8 mouse cellular contexts compared by ENCODE assay signal in genomic region chr7:45079856-45080255, GRCm38 (mm10). TPM values are rescaled to one million over a fixed set of nuclear protein-coding genes. Genes with fewer than 3 reads are reported as not detected.
DNase-seq lines count a peak whose midpoint lies in the region; ATAC-seq and TF ChIP-seq lines count a peak whose summit lies in the region.

No protein-coding gene starts in this region.

- H3K27me3 ChIP-seq in midbrain, embryonic 12.5 days = no peaks in the 10 kb centered on the region

- H3K4me1 ChIP-seq in midbrain, embryonic 12.5 days = no peaks in the 10 kb centered on the region

- under 1% methylated on average over 10 of the region's 10 CpGs for WGBS in midbrain, embryonic 12.5 days

- peak; percentile 78 for DNase-seq in adipocyte (ENCODE audit: low spot score)
- DNase-seq in cerebellum, postnatal 36 days = peak; percentile 88 to 93
- DNase-seq in gastrocnemius, adult 2 months = peak; percentile 93
- peak; percentile 92 to 95 for DNase-seq in left cerebral cortex, postnatal 14 days (ENCODE audit: low spot score in 2 of 2)
- DNase-seq in right cerebral cortex, postnatal 4 days = peak; percentile 97
- DNase-seq in urinary bladder, postnatal 4 days (ENCODE audit: low spot score in 2 of 2) = peak; percentile 77 to 92

- H3K9ac ChIP-seq in midbrain, embryonic 12.5 days (replicated peaks) = no peak overlapping the region

- H3K36me3 ChIP-seq in midbrain, embryonic 12.5 days = peaks cover 44% of the 10 kb centered on the region

- 0 out of 2 replicates have a peak overlapping the region, but pooled peaks have one; percentile 27 for H3K4me3 ChIP-seq in gastrocnemius, adult 2 months
- no peak overlapping the region for H3K4me3 ChIP-seq in midbrain, embryonic 12.5 days

- no peaks in the 10 kb centered on the region for H3K9me3 ChIP-seq in midbrain, embryonic 12.5 days

- peak; percentile 92 for TF ChIP-seq CTCF in gastrocnemius, adult 2 months (IDR thresholded peaks at IDR 0.05)

- ATAC-seq in inflammation-experienced regulatory T-cells, adult 6 months = peak; percentile 48
- peak; percentile 42 for ATAC-seq in midbrain, embryonic 12.5 days (ENCODE audit: low FRiP score, low read depth)

- intact Hi-C loops in gastrocnemius, adult 2 months (cut with DNase I) = loop anchor here (1.0 to 5.0 kb wide), 3 partner anchors 42 to 119 kb away; partner anchors contain the start of genes Flt3l, Gm45713 and Rps11
- intact Hi-C loops in left cerebral cortex, postnatal 14 days (cut with DNase I) = loop anchor here (2.0 to 10.0 kb wide), 3 partner anchors 42 to 215 kb away; partner anchors contain the start of genes Flt3l, Gm45713 and Rps11

- peak overlapping the region; percentile 57 for H3K27ac ChIP-seq in gastrocnemius, adult 2 months
- H3K27ac ChIP-seq in midbrain, embryonic 12.5 days (replicated peaks) = no peak overlapping the region

- H3K4me2 ChIP-seq in midbrain, embryonic 12.5 days (replicated peaks) = no peak overlapping the region

RNA-seq across cellular contexts. Expression of gene Rcn3, which starts 12.2 kb away (rescaled TPM):
- 10 to 100 TPM in 1 of 2 experiments, 1 to 10 TPM in 1; 7.2 to 20.2 TPM for total RNA-seq in gastrocnemius, adult 2 months (2021)
- polyA plus RNA-seq in inflammation-experienced regulatory T-cells, adult 6 months (2017; shearing (Covaris generic)) = 1 to 10 TPM; 1.7 to 6.5 (median 5.7) TPM
- 1 to 10 TPM; 7.5 to 7.8 TPM for total RNA-seq in left cerebral cortex, postnatal 14 days (2021)
- 106 and 151 TPM in 2 replicates for polyA plus RNA-seq in midbrain, embryonic 12.5 days (2016; fragmentation: Nextera tagmentation; extraction: Ambion mirVana)

RNA-seq across cellular contexts. Expression of gene Prrg2, which starts 17.4 kb away (rescaled TPM):
- 10 to 100 TPM in 1 of 2 experiments, 1 to 10 TPM in 1; 8.1 to 11.0 TPM for total RNA-seq in gastrocnemius, adult 2 months (2021)
- polyA plus RNA-seq in inflammation-experienced regulatory T-cells, adult 6 months (2017; shearing (Covaris generic)) = 1 to 10 TPM; 2.0 to 2.3 (median 2.1) TPM
- total RNA-seq in left cerebral cortex, postnatal 14 days (2021) = 1 to 10 TPM; 6.6 to 7.1 TPM
- 15.9 and 17.8 TPM in 2 replicates for polyA plus RNA-seq in midbrain, embryonic 12.5 days (2016; fragmentation: Nextera tagmentation; extraction: Ambion mirVana)

RNA-seq across cellular contexts. Expression of gene Nosip, which starts 17.6 kb away (rescaled TPM):
- 10 to 100 TPM; 30.2 to 32.9 TPM for total RNA-seq in gastrocnemius, adult 2 months (2021)
- 100 to 1,000 TPM; 129 to 164 (median 158) TPM for polyA plus RNA-seq in inflammation-experienced regulatory T-cells, adult 6 months (2017; shearing (Covaris generic))
- 10 to 100 TPM; 52.4 to 54.1 TPM for total RNA-seq in left cerebral cortex, postnatal 14 days (2021)
- polyA plus RNA-seq in midbrain, embryonic 12.5 days (2016; fragmentation: Nextera tagmentation; extraction: Ambion mirVana) = 53.6 and 54.6 TPM in 2 replicates

RNA-seq across cellular contexts. Expression of gene Fcgrt, which starts 23.8 kb away (rescaled TPM):
- total RNA-seq in gastrocnemius, adult 2 months (2021) = 10 to 100 TPM; 33.6 to 38.5 TPM
- polyA plus RNA-seq in inflammation-experienced regulatory T-cells, adult 6 months (2017; shearing (Covaris generic)) = 1 to 10 TPM in 2 of 3 experiments, under 1 TPM in 1; 0.81 to 3.0 (median 1.8) TPM
- 10 to 100 TPM; 21.0 to 22.8 TPM for total RNA-seq in left cerebral cortex, postnatal 14 days (2021)
- polyA plus RNA-seq in midbrain, embryonic 12.5 days (2016; fragmentation: Nextera tagmentation; extraction: Ambion mirVana) = 17.3 and 25.9 TPM in 2 replicates

RNA-seq across cellular contexts. Expression of gene Prr12, which starts 27.2 kb away (rescaled TPM):
- total RNA-seq in gastrocnemius, adult 2 months (2021) = 10 to 100 TPM; 12.8 to 16.1 TPM
- 10 to 100 TPM in 1 of 3 experiments, 1 to 10 TPM in 2; 5.0 to 12.9 (median 9.8) TPM for polyA plus RNA-seq in inflammation-experienced regulatory T-cells, adult 6 months (2017; shearing (Covaris generic))
- total RNA-seq in left cerebral cortex, postnatal 14 days (2021) = 10 to 100 TPM; 61.4 to 65.7 TPM
- 13.7 and 14.1 TPM in 2 replicates for polyA plus RNA-seq in midbrain, embryonic 12.5 days (2016; fragmentation: Nextera tagmentation; extraction: Ambion mirVana)
